In the genomic region with DNA sequence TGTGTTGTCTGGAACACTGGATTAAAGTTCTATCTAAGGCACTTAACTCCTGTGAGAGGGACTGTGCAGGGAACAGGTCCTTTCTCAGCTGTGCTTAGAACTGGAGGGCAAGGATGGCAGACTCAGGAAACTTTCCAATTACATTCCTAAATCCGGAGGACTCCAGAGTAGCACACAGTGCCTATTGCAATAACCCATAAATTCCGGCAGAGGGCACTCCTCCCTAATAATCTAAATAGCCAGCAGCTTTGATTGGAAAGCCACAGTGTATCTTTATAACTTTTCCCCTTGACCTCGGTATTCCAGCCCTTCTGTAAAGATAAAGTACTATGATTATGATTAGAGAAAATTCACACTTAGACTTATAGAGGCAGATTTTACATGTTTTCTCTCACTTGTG, we compare ENCODE assay signal across 9 mouse cellular contexts. TPM values are rescaled to one million over a fixed set of nuclear protein-coding genes. Genes with fewer than 3 reads are reported as not detected.
DNase-seq lines count a peak whose midpoint lies in the region; ATAC-seq and TF ChIP-seq lines count a peak whose summit lies in the region.
"Had no signal": no experiment of that assay in that cellular context is flagged by ENCODE, and none has a peak within 500 bp of the region (broad histone marks: within the 10 kb centered on the region; RNA-seq: fewer than 3 reads in every experiment).

No protein-coding gene starts in this region.

- H3K9ac ChIP-seq in liver, postnatal 0 days (replicated peaks), result no peak overlapping the region
- H3K9ac ChIP-seq in liver, embryonic 12.5 days, result no peak overlapping the region

- H3K36me3 ChIP-seq in liver, postnatal 0 days (replicated peaks; ENCODE audit: insufficient read depth, low read length), result no peaks in the 10 kb centered on the region
- H3K36me3 ChIP-seq in liver, embryonic 12.5 days, result no peaks in the 10 kb centered on the region

- TF ChIP-seq CTCF in liver, postnatal 0 days (IDR thresholded peaks at IDR 0.05; ENCODE audit: low read depth), result peak; percentile 76

- TF ChIP-seq EP300 in liver, postnatal 0 days (IDR thresholded peaks at IDR 0.05; ENCODE audit: low read depth), result no peak

- no peak overlapping the region for H3K4me3 ChIP-seq in liver, postnatal 0 days (ENCODE audit: low read depth, low read length)
- H3K4me3 ChIP-seq in liver, embryonic 12.5 days, result no peak overlapping the region
- H3K4me3 ChIP-seq: myocyte had no signal

- WGBS in liver, postnatal 0 days (ENCODE audit: insufficient replicate concordance), result 8% methylated on average over 3 of the region's 3 CpGs
- 1% methylated on average over 3 of the region's 3 CpGs for WGBS in liver, embryonic 12.5 days (ENCODE audit: insufficient replicate concordance)

- no peaks in the 10 kb centered on the region for H3K4me1 ChIP-seq in liver, postnatal 0 days (ENCODE audit: insufficient read depth)
- no peaks in the 10 kb centered on the region for H3K4me1 ChIP-seq in liver, embryonic 12.5 days

- no peak for DNase-seq in cerebellum, adult 11 months
- DNase-seq in liver, postnatal 0 days, result no peak
- peak; percentile 24 for DNase-seq in c-Kit-positive CD71-negative TER-119-negative erythroid progenitor cells, embryonic 14.5 days (ENCODE audit: low read depth)
- peak; percentile 33 for DNase-seq in lung, postnatal 10 days
- no peak for DNase-seq in testis, postnatal 14 days (ENCODE audit: low spot score)

- peaks cover 14% of the 10 kb centered on the region for H3K27me3 ChIP-seq in liver, postnatal 0 days (ENCODE audit: insufficient read depth, low read length)
- H3K27me3 ChIP-seq in liver, embryonic 12.5 days (replicated peaks), result peaks cover 5% of the 10 kb centered on the region; the same call in 1 of the 2 replicates

- peak; percentile 38; the same call in 1 of the 2 replicates for ATAC-seq in cerebellum, adult (ENCODE audit: insufficient number of reproducible peaks, low FRiP score, low TSS enrichment)
- ATAC-seq in liver, postnatal 0 days, result no peak
- no peak for ATAC-seq in liver, embryonic 12.5 days
- peak; percentile 25 to 56; a peak in 1 of 4 replicates for ATAC-seq in hematopoietic stem cell, adult 5-6 weeks (replicated peaks in 1 of 2; ENCODE audit: insufficient read depth in 1 of 2, low FRiP score in 2 of 2, low TSS enrichment in 1 of 2, low read depth in 1 of 2, poor library complexity in 2 of 2, severe bottlenecking in 2 of 2)

- no peak overlapping the region for H3K27ac ChIP-seq in liver, postnatal 0 days (ENCODE audit: low read depth)
- H3K27ac ChIP-seq in liver, embryonic 12.5 days, result no peak overlapping the region

- H3K9me3 ChIP-seq in liver, postnatal 0 days (ENCODE audit: low read length), result no peaks in the 10 kb centered on the region
- no peaks in the 10 kb centered on the region for H3K9me3 ChIP-seq in liver, embryonic 12.5 days (replicated peaks)

- no peak overlapping the region for H3K4me2 ChIP-seq in liver, postnatal 0 days (ENCODE audit: low read depth, low read length)
- H3K4me2 ChIP-seq in liver, embryonic 12.5 days, result no peak overlapping the region

RNA-seq across cellular contexts. Expression of a gene that starts 25.4 kb away (rescaled TPM):
- 0.59 and 0.66 TPM in 2 replicates for polyA plus RNA-seq in liver, postnatal 0 days (2015; fragmentation: Nextera tagmentation; extraction: Ambion mirVana)
- polyA plus RNA-seq in liver, embryonic 12.5 days (2016; fragmentation: Nextera tagmentation; extraction: Ambion mirVana), result 2.0 and 2.5 TPM in 2 replicates
- 27.3 and 37.4 TPM in 2 replicates for total RNA-seq in hematopoietic stem cell, adult 5-6 weeks (2017)

RNA-seq across cellular contexts. Expression of a gene that starts 32.4 kb away (rescaled TPM):
- 0.26 and 0.38 TPM in 2 replicates for polyA plus RNA-seq in liver, postnatal 0 days (2015; fragmentation: Nextera tagmentation; extraction: Ambion mirVana)
- polyA plus RNA-seq in liver, embryonic 12.5 days (2016; fragmentation: Nextera tagmentation; extraction: Ambion mirVana), result 1.8 and 1.9 TPM in 2 replicates
- not detected in 2 replicates for total RNA-seq in hematopoietic stem cell, adult 5-6 weeks (2017)

Comparison
In these comparisons a context has a peak if more than half of its experiments do, and no peak if none do; other contexts are left out.
1. ATAC-seq: peak in cerebellum, adult (single experiment) and hematopoietic stem cell, adult 5-6 weeks (2 of 2); none in liver, postnatal 0 days (single experiment) and liver, embryonic 12.5 days (single experiment).
2. DNase-seq: peak in c-Kit-positive CD71-negative TER-119-negative erythroid progenitor cells, embryonic 14.5 days (single experiment) and lung, postnatal 10 days (single experiment); none in cerebellum, adult 11 months (single experiment), liver, postnatal 0 days (single experiment) and testis, postnatal 14 days (single experiment).